Comparison of ENCODE assay signal across 19 mouse cellular contexts in the genomic region with DNA sequence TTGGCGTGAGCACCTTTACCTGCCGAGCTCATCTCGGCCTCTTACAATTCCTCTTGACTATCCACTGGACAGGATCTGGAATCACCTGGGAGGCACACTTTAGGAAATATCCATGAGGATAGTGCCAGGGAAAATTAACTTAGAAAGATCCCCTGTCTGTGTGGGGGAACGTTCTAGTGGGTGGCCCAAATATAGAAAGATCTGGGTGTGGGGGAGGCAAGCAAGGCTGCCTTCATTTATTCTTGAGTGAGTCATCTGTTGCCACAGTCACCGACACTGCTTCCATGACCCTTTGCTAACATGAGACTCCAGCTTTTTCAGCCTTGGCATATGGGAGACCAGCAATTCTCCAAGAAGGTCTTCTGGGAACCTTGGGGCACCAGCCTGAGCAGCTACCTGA.
"Had no signal": no experiment of that assay in that cellular context is flagged by ENCODE, and none has a peak within 500 bp of the region (broad histone marks: within the 10 kb centered on the region; RNA-seq: fewer than 3 reads in every experiment).

No protein-coding gene starts in this region.

- H3K27ac ChIP-seq: liver, embryonic 15.5 days; lung, embryonic 15.5 days; midbrain, embryonic 13.5 days; midbrain, embryonic 15.5 days; neural tube, embryonic 12.5 days had no signal

- ATAC-seq: liver, postnatal 0 days; lung, postnatal 0 days; midbrain, embryonic 13.5 days; midbrain, embryonic 15.5 days had no signal

- H3K4me3 ChIP-seq: liver, embryonic 15.5 days; lung, embryonic 15.5 days; megakaryocyte, embryonic 14.5 days; midbrain, embryonic 13.5 days; midbrain, embryonic 15.5 days; neural tube, embryonic 12.5 days had no signal

- H3K4me2 ChIP-seq: liver, embryonic 15.5 days; lung, embryonic 15.5 days; midbrain, embryonic 11.5 days; midbrain, embryonic 13.5 days; midbrain, embryonic 15.5 days; neural tube, embryonic 12.5 days had no signal

- H3K4me1 ChIP-seq: midbrain, embryonic 13.5 days; midbrain, embryonic 15.5 days had no signal

- H3K27me3 ChIP-seq: liver, embryonic 15.5 days; lung, embryonic 15.5 days; midbrain, embryonic 13.5 days; midbrain, embryonic 15.5 days; neural tube, embryonic 12.5 days had no signal

- H3K9me3 ChIP-seq: liver, embryonic 15.5 days; lung, embryonic 15.5 days; midbrain, embryonic 13.5 days; midbrain, embryonic 15.5 days; neural tube, embryonic 12.5 days had no signal

- H3K36me3 ChIP-seq: liver, embryonic 15.5 days; lung, embryonic 15.5 days; midbrain, embryonic 13.5 days; midbrain, embryonic 15.5 days; neural tube, embryonic 12.5 days had no signal

- H3K9ac ChIP-seq: liver, embryonic 15.5 days; liver, postnatal 0 days; lung, embryonic 15.5 days; midbrain, embryonic 13.5 days; midbrain, embryonic 15.5 days; neural tube, embryonic 12.5 days had no signal

- DNase-seq: liver, postnatal 0 days; lung, adult 2 months; lung, postnatal 14 days; lung, postnatal 36 days; retina, postnatal 1 day; right cerebral cortex, postnatal 25 days; right cerebral cortex, postnatal 4 days; spleen, adult 18-20 months; thymus, adult 18-20 months; thymus, postnatal 14 days; thymus, postnatal 36 days had no signal
